In the genomic region with DNA sequence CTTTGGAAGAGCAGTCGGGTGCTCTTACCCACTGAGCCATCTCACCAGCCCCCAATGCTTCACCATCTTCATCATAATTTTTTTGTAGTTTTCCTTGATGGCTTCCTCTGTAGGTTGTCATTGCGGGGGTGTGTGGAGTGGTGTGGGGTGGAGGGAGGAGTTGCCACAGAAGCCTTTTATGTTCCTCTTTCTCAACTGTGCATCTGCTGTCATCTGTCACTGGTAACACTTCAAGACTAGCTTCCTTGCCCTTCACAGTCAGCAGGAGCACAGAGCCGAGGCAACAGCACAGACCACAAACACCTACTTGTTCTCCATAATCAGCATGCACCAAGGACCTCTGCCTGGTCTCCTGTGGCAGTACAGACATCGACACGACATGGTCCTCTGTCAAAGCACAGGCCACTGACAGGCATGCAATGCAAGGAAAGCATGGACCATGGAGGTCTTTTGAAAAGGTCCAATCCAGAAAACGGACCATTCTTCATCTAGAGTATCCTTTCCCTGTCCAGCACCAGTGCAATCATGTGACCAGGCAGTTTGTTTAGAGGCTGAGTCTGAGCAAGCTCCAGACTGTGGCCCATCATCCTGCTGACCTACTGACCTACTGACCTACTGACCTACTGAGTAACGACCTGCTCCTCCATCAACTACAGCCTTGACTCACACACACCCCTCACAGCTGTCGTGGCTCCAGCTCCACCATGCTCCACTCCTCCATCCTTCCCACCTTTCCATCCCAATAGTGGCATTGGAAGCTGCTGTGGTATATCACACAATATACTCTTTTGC, we compare ENCODE assay signal across 13 mouse cellular contexts. TPM values are rescaled to one million over a fixed set of nuclear protein-coding genes. Genes with fewer than 3 reads are reported as not detected.
DNase-seq lines count a peak whose midpoint lies in the region; ATAC-seq and TF ChIP-seq lines count a peak whose summit lies in the region.
"Had no signal": no experiment of that assay in that cellular context is flagged by ENCODE, and none has a peak within 500 bp of the region (broad histone marks: within the 10 kb centered on the region; RNA-seq: fewer than 3 reads in every experiment).

No protein-coding gene starts in this region.

- TF ChIP-seq POLR2A in spleen, adult 2 months (IDR thresholded peaks at IDR 0.05; ENCODE audit: low read depth, low read length), result no peak

- no peak overlapping the region for H3K9ac ChIP-seq in liver, embryonic 11.5 days (ENCODE audit: low read depth, low read length)
- H3K9ac ChIP-seq: forebrain, embryonic 12.5 days; midbrain, embryonic 12.5 days; stomach, embryonic 15.5 days had no signal

- no peaks in the 10 kb centered on the region for H3K9me3 ChIP-seq in liver, embryonic 11.5 days (ENCODE audit: control insufficient read depth, low read length)
- H3K9me3 ChIP-seq: forebrain, embryonic 12.5 days; midbrain, embryonic 12.5 days; stomach, embryonic 15.5 days had no signal

- H3K27ac ChIP-seq in liver, embryonic 11.5 days (ENCODE audit: low read depth, low read length), result no peak overlapping the region
- H3K27ac ChIP-seq in spleen, adult 2 months (ENCODE audit: insufficient read depth, low read length), result no peak overlapping the region
- H3K27ac ChIP-seq: forebrain, embryonic 12.5 days; hindbrain, postnatal 0 days; midbrain, embryonic 12.5 days; stomach, embryonic 15.5 days had no signal

- DNase-seq in 416B (ENCODE audit: low read depth), result peak; percentile 74
- peak; percentile 47 for DNase-seq in CD4-positive, CD25-positive, alpha-beta regulatory T cell, adult 2 months (ENCODE audit: low read depth, low spot score)
- no peak for DNase-seq in liver, embryonic 11.5 days (ENCODE audit: low spot score)
- peak; percentile 43 to 47 for DNase-seq in spleen, adult 2 months (ENCODE audit: low read depth in 1 of 2, low spot score in 2 of 2)
- DNase-seq in cerebellum, adult 11 months, result no peak
- DNase-seq in kidney, postnatal 4 days, result no peak
- no peak for DNase-seq in gastrocnemius, postnatal 4 days (ENCODE audit: low spot score in 2 of 2)

- H3K27me3 ChIP-seq in liver, embryonic 11.5 days (replicated peaks; ENCODE audit: control insufficient read depth, insufficient read depth, low read length), result no peaks in the 10 kb centered on the region
- H3K27me3 ChIP-seq in spleen, adult 2 months (ENCODE audit: control insufficient read depth, insufficient read depth, low read length), result no peaks in the 10 kb centered on the region
- H3K27me3 ChIP-seq: forebrain, embryonic 12.5 days; midbrain, embryonic 12.5 days; stomach, embryonic 15.5 days had no signal

- peaks cover 5% of the 10 kb centered on the region; the same call in 1 of the 2 replicates for H3K4me1 ChIP-seq in liver, embryonic 11.5 days (replicated peaks; ENCODE audit: control insufficient read depth, insufficient read depth, low read length)
- H3K4me1 ChIP-seq in spleen, adult 2 months (ENCODE audit: control insufficient read depth, insufficient read depth, insufficient read length), result peaks cover 5% of the 10 kb centered on the region; the same call in 1 of the 2 replicates
- H3K4me1 ChIP-seq: forebrain, embryonic 12.5 days; midbrain, embryonic 12.5 days; stomach, embryonic 15.5 days had no signal

- ATAC-seq in liver, embryonic 11.5 days (replicated peaks; ENCODE audit: low FRiP score), result peak; percentile 31; the same call in 1 of the 2 replicates
- no peak for ATAC-seq in erythroid progenitor cell, adult 5-6 weeks (replicated peaks; ENCODE audit: low FRiP score, poor library complexity, severe bottlenecking)
- ATAC-seq: hindbrain, postnatal 0 days; Patski had no signal

- no peak overlapping the region for H3K4me3 ChIP-seq in liver, embryonic 11.5 days (ENCODE audit: low read depth, low read length)
- H3K4me3 ChIP-seq in spleen, adult 2 months (ENCODE audit: extremely low read depth, insufficient read depth, insufficient read length), result no peak overlapping the region
- H3K4me3 ChIP-seq: forebrain, embryonic 12.5 days; midbrain, embryonic 12.5 days; stomach, embryonic 15.5 days had no signal

- no peak for TF ChIP-seq CTCF in spleen, adult 2 months (IDR thresholded peaks at IDR 0.05; ENCODE audit: extremely low read depth, insufficient read depth, insufficient read length, insufficient replicate concordance)

- WGBS in liver, embryonic 11.5 days, result 39% methylated on average over 8 of the region's 8 CpGs
- 24% methylated on average over 8 of the region's 8 CpGs for WGBS in spleen, adult 2 months

- no peaks in the 10 kb centered on the region for H3K36me3 ChIP-seq in liver, embryonic 11.5 days (ENCODE audit: control insufficient read depth, insufficient read depth, low read length)
- no peaks in the 10 kb centered on the region for H3K36me3 ChIP-seq in spleen, adult 2 months (ENCODE audit: control insufficient read depth, insufficient read depth, low read length)
- H3K36me3 ChIP-seq: forebrain, embryonic 12.5 days; midbrain, embryonic 12.5 days; stomach, embryonic 15.5 days had no signal

- no peak overlapping the region for H3K4me2 ChIP-seq in liver, embryonic 11.5 days
- H3K4me2 ChIP-seq: forebrain, embryonic 12.5 days; midbrain, embryonic 12.5 days; stomach, embryonic 15.5 days had no signal

RNA-seq across cellular contexts. Expression of gene Xpo6, which starts 30.3 kb away (rescaled TPM):
- 58.7 and 59.7 TPM in 2 replicates for polyA plus RNA-seq in liver, embryonic 11.5 days (2014; fragmentation: Nextera tagmentation; extraction: Ambion mirVana)
- polyA plus RNA-seq in spleen, adult 2 months (2012; rRNA removed), result 235 and 293 TPM in 2 replicates
- total RNA-seq in gastrocnemius, postnatal 4 days (2021), result 10 to 100 TPM; 53.7 to 58.6 TPM
- total RNA-seq in erythroid progenitor cell, adult 5-6 weeks (2015; ENCODE audit: low replicate concordance), result 58.4 and 66.2 TPM in 2 replicates
- total RNA-seq in erythroid progenitor cell, adult 5-6 weeks (2017; ENCODE audit: low replicate concordance), result 21.9 and 25.2 TPM in 2 replicates

RNA-seq across cellular contexts. Expression of gene Sbk1, which starts 41.9 kb away (rescaled TPM):
- 13.6 and 14.2 TPM in 2 replicates for polyA plus RNA-seq in liver, embryonic 11.5 days (2014; fragmentation: Nextera tagmentation; extraction: Ambion mirVana)
- polyA plus RNA-seq in spleen, adult 2 months (2012; rRNA removed), result 73.4 and 99.1 TPM in 2 replicates
- total RNA-seq in gastrocnemius, postnatal 4 days (2021), result 10 to 100 TPM; 38.4 to 43.0 TPM
- 2.5 and 5.0 TPM in 2 replicates for total RNA-seq in erythroid progenitor cell, adult 5-6 weeks (2015; ENCODE audit: low replicate concordance)
- total RNA-seq in erythroid progenitor cell, adult 5-6 weeks (2017; ENCODE audit: low replicate concordance), result 3.4 and 4.0 TPM in 2 replicates

Comparison
In these comparisons a context has a peak if more than half of its experiments do, and no peak if none do; other contexts are left out.
1. DNase-seq: peak in 416B (single experiment), CD4-positive, CD25-positive, alpha-beta regulatory T cell, adult 2 months (single experiment) and spleen, adult 2 months (2 of 2); none in liver, embryonic 11.5 days (single experiment), cerebellum, adult 11 months (single experiment), kidney, postnatal 4 days (0 of 2) and gastrocnemius, postnatal 4 days (0 of 2).
2. RNA of gene Sbk1, which starts 41.9 kb away (total RNA-seq): 38.4 to 43.0 TPM in gastrocnemius, postnatal 4 days; 2.5 to 5.0 TPM in erythroid progenitor cell, adult 5-6 weeks; every median in the first group is over 4 times any median in the second.